Mouse (Mus musculus): Measurements from ENCODE around the gene Cfap69.

Cfap69 gene

GRCm38 (mm10) chr5:5657932-5658331 lies 6.1 kb downstream of the Cfap69 start:
- DNase-seq (ENCODE audit: low read depth, low spot score), result no peak

GRCm38 (mm10) chr5:5648817-5649569 lies 15.0 kb downstream of the Cfap69 start:
- no peak for DNase-seq (ENCODE audit: low read depth, low spot score)

- DNase-seq (ENCODE audit: low read depth, low spot score), result peak; percentile 15
Observed at GRCm38 (mm10) chr5:5646173-5646572, 17.9 kb downstream of the Cfap69 start.

- DNase-seq (ENCODE audit: low read depth, low spot score), result no peak
Observed at GRCm38 (mm10) chr5:5638496-5638895, 25.5 kb downstream of the Cfap69 start.

GRCm38 (mm10) chr5:5625491-5625890 lies 38.5 kb downstream of the Cfap69 start:
- no peak for DNase-seq (ENCODE audit: low read depth, low spot score)

- no peak for DNase-seq (ENCODE audit: low read depth, low spot score)
Observed at GRCm38 (mm10) chr5:5618329-5618728, 45.7 kb downstream of the Cfap69 start.

- DNase-seq (ENCODE audit: low read depth, low spot score), result no peak
Observed at GRCm38 (mm10) chr5:5610540-5610939, 53.5 kb downstream of the Cfap69 start.

GRCm38 (mm10) chr5:5587686-5588085 lies 76.4 kb downstream of the Cfap69 start:
- peak; percentile 56 for DNase-seq (ENCODE audit: low read depth, low spot score)

GRCm38 (mm10) chr5:5573749-5574317 lies 90.2 kb downstream of the Cfap69 start, which contains the start of gene Gm8773:
Gene Gm8773, plus strand, starts transcription at chr5:5573799.
- peak; percentile 68 for DNase-seq (ENCODE audit: low read depth, low spot score)

GRCm38 (mm10) chr5:5562435-5562834 lies 101.6 kb downstream of the Cfap69 start:
- no peak for DNase-seq (ENCODE audit: low read depth, low spot score)

- DNase-seq (ENCODE audit: low read depth, low spot score), result peak; percentile 61
Observed at GRCm38 (mm10) chr5:5561041-5561706, 102.9 kb downstream of the Cfap69 start.

GRCm38 (mm10) chr5:5559798-5560197 lies 104.2 kb downstream of the Cfap69 start:
- DNase-seq (ENCODE audit: low read depth, low spot score), result no peak

GRCm38 (mm10) chr5:5559079-5559740 lies 104.8 kb downstream of the Cfap69 start, which contains the start of gene Gtpbp10:
Gene Gtpbp10, minus strand, starts transcription at chr5:5559538.
- peak; percentile 97 for DNase-seq (ENCODE audit: low read depth, low spot score)

- DNase-seq (ENCODE audit: low read depth, low spot score), result no peak
Observed at GRCm38 (mm10) chr5:5551110-5551509, 112.9 kb downstream of the Cfap69 start.

- DNase-seq (ENCODE audit: low read depth, low spot score), result peak; percentile 12
Observed at GRCm38 (mm10) chr5:5540385-5540784, 123.7 kb downstream of the Cfap69 start.

GRCm38 (mm10) chr5:5539771-5540170 lies 124.3 kb downstream of the Cfap69 start:
- no peak for DNase-seq (ENCODE audit: low read depth, low spot score)

- DNase-seq (ENCODE audit: low read depth, low spot score), result no peak
Observed at GRCm38 (mm10) chr5:5536131-5536530, 127.9 kb downstream of the Cfap69 start.

- peak; percentile 17 for DNase-seq (ENCODE audit: low read depth, low spot score)
Observed at GRCm38 (mm10) chr5:5533656-5534420, 130.2 kb downstream of the Cfap69 start.

All from ZHBTc4 (cell line).